Mouse (Mus musculus) C2C12 (cell line): ENCODE data around the gene Ythdf1. TPM values are rescaled to one million over a fixed set of nuclear protein-coding genes. Genes with fewer than 3 reads are reported as not detected.

Experiments used
- H3K27me3 ChIP-seq: one replicate; pipeline ENCODE4 v1.6.1; 2011; ENCODE audit not compliant: control insufficient read depth, insufficient read depth, insufficient read length
- H3K36me3 ChIP-seq: one replicate; pipeline ENCODE4 v1.6.1; 2011; ENCODE audit not compliant: control insufficient read depth, insufficient read depth
- H3K4me3 ChIP-seq: one replicate; pipeline ENCODE4 v1.5.1; 2011; ENCODE audit warnings: mild to moderate bottlenecking, control low read depth; ENCODE audit not compliant: poor library complexity, insufficient read depth, severe bottlenecking
- H3K79me2 ChIP-seq: one replicate; pipeline ENCODE4 v1.6.1; 2011; ENCODE audit not compliant: control insufficient read depth, insufficient read depth
- H3K79me3 ChIP-seq: one replicate; pipeline ENCODE4 v1.6.1; 2011; ENCODE audit warnings: low read depth, control low read depth
- H3ac ChIP-seq: one replicate; pipeline ENCODE3; 2011; ENCODE audit warnings: low read depth; ENCODE audit not compliant: control insufficient read depth, insufficient read length
- CEBPB ChIP-seq: IDR thresholded peaks from one replicate; pipeline ENCODE4 v1.6.1; 2011; ENCODE audit warnings: low read depth, mild to moderate bottlenecking, control low read depth, moderate library complexity
- CTCF ChIP-seq: IDR thresholded peaks from one replicate; pipeline ENCODE4 v1.5.1; 2011; ENCODE audit not compliant: control insufficient read depth, insufficient read depth, insufficient read length
- FOSL1 ChIP-seq: IDR thresholded peaks from one replicate; pipeline ENCODE4 v1.8.0; 2011; ENCODE audit warnings: mild to moderate bottlenecking, low read length; ENCODE audit not compliant: poor library complexity, insufficient read depth, severe bottlenecking
- MAX ChIP-seq: IDR thresholded peaks from one replicate; pipeline ENCODE4 v1.6.1; 2011; ENCODE audit warnings: mild to moderate bottlenecking, control low read depth
- MYOD1 ChIP-seq: IDR thresholded peaks from one replicate; pipeline ENCODE4 v1.6.1; 2011; ENCODE audit warnings: low read depth; ENCODE audit not compliant: control insufficient read depth, insufficient read length
- MYOG ChIP-seq: IDR thresholded peaks from one replicate; pipeline ENCODE4 v1.6.1; 2011; ENCODE audit not compliant: control insufficient read depth, insufficient read length; ENCODE audit errors: extremely low read depth
- USF1 ChIP-seq: IDR thresholded peaks from one replicate; pipeline ENCODE4 v1.6.1; 2011; ENCODE audit warnings: low read depth, mild to moderate bottlenecking, control low read depth, moderate library complexity
- polyA plus RNA-seq: library from polyadenylated mRNA; unstranded; fragments of >200 nt; fragmentation: generic; extraction: Trizol; gene quantifications from one replicate; pipeline ENCODE4 v1.2.1, GENCODE M21; 2012; ENCODE audit warnings: missing spikeins

The Ythdf1 gene
- polyA plus RNA-seq, 1 experiment = 33.4 TPM

- Histone ChIP-seq H3K79me2 (peaks cover 16% of the 10 kb centered on the region), H3K4me3 (no peak overlapping the region), H3ac (no peak overlapping the region), H3K36me3 (peaks cover 29% of the 10 kb centered on the region), H3K27me3 (peaks cover 2% of the 10 kb centered on the region), H3K79me3 (peaks cover 9% of the 10 kb centered on the region)
- TF ChIP-seq USF1 (no peak), MYOG (no peak), CTCF (no peak), FOSL1 (no peak), CEBPB (no peak), MAX (peak; percentile 31), MYOD1 (no peak)
Observed at GRCm38 (mm10) chr2:180902086-180902485, 18.7 kb downstream of the Ythdf1 start.

DNA sequence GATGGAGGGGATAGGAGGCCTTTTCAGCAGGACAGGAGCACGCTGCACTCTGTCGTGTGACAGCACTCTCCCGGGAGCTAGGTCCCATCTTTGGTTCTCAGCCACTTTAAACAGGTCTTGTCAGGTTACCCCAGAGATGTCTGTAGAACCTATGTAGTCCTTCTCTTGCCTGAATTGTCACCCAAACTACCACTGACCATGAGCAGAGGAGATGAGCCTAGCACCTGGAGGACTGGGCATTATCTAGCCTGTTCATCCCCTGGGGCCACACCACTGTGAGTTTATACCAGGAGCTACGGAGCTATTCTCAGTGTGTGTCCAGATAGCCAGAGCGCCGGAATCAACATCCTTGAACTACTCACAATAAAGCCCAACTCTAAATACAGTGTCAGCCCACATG lies 22.9 kb downstream of the Ythdf1 start:
- no peaks in the 10 kb centered on the region for H3K79me3 ChIP-seq
- TF ChIP-seq MAX (no peak), CEBPB (no peak), FOSL1 (no peak), MYOD1 (no peak), CTCF (no peak), USF1 (no peak), MYOG (no peak)
- H3ac ChIP-seq = no peak overlapping the region
- H3K79me2 ChIP-seq = no peaks in the 10 kb centered on the region
- no peak overlapping the region for H3K4me3 ChIP-seq
- H3K36me3 ChIP-seq = peaks cover 3% of the 10 kb centered on the region
- H3K27me3 ChIP-seq = peaks cover 38% of the 10 kb centered on the region

GRCm38 (mm10) chr2:180896819-180897625 lies 23.7 kb downstream of the Ythdf1 start:
- Histone ChIP-seq H3K4me3 (no peak overlapping the region), H3K79me2 (no peaks in the 10 kb centered on the region), H3K36me3 (no peaks in the 10 kb centered on the region), H3K27me3 (peaks cover 46% of the 10 kb centered on the region), H3ac (no peak overlapping the region), H3K79me3 (no peaks in the 10 kb centered on the region)
- TF ChIP-seq MAX = no peak
- no peak for TF ChIP-seq CTCF
- no peak for TF ChIP-seq MYOG

- Histone ChIP-seq H3K36me3 (no peaks in the 10 kb centered on the region), H3K27me3 (peaks cover 56% of the 10 kb centered on the region), H3K79me3 (no peaks in the 10 kb centered on the region), H3K4me3 (no peak overlapping the region), H3ac (no peak overlapping the region), H3K79me2 (no peaks in the 10 kb centered on the region)
- TF ChIP-seq MAX = no peak
- no peak for TF ChIP-seq CEBPB
- TF ChIP-seq USF1 = no peak
- no peak for TF ChIP-seq MYOD1
- no peak for TF ChIP-seq FOSL1
- TF ChIP-seq CTCF = no peak
- no peak for TF ChIP-seq MYOG
Observed at GRCm38 (mm10) chr2:180895837-180896525, 24.8 kb downstream of the Ythdf1 start.

DNA sequence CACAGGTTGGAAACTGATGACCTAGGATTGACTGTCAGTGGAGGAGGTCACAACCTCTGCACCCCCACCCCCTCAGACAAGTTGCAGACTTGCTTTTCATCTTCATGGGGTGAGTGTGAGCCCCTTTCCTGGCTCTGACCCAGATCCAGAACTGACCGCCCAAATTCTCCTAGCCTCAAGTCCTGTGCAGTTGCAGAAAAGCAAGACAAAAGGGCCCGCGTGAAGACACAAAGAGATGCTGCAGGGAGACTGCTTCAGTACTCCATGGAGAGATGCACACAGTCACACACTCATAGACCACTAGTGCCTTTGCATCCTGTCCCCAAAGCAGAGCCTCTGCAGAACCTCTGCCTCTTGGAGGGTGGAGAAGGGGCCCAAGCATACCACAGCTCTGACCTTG lies 25.4 kb downstream of the Ythdf1 start:
- Histone ChIP-seq H3K4me3 (no peak overlapping the region), H3K79me3 (no peaks in the 10 kb centered on the region), H3ac (no peak overlapping the region), H3K79me2 (no peaks in the 10 kb centered on the region), H3K36me3 (no peaks in the 10 kb centered on the region), H3K27me3 (peaks cover 63% of the 10 kb centered on the region)
- no peak for TF ChIP-seq CTCF
- TF ChIP-seq MYOD1 = no peak
- no peak for TF ChIP-seq CEBPB

- Histone ChIP-seq H3K27me3 (peaks cover 69% of the 10 kb centered on the region), H3K79me3 (no peaks in the 10 kb centered on the region), H3K4me3 (no peak overlapping the region), H3ac (no peak overlapping the region), H3K79me2 (no peaks in the 10 kb centered on the region), H3K36me3 (no peaks in the 10 kb centered on the region)
- no peak for TF ChIP-seq FOSL1
- peak; percentile 66 for TF ChIP-seq CTCF
Observed at GRCm38 (mm10) chr2:180894734-180895133, 26.0 kb downstream of the Ythdf1 start.
